Mouse (Mus musculus) heart, postnatal 0 days (tissue): ENCODE data around the gene Wnt7a.

Experiments used
- CTCF ChIP-seq: IDR thresholded peaks from 2 replicates; pipeline ENCODE4 v1.5.1; 2016; ENCODE audit warnings: antibody characterized with exemption, control low read depth, low read depth
- EP300 ChIP-seq: IDR thresholded peaks from 2 replicates; pipeline ENCODE4 v1.6.1; 2016; ENCODE audit warnings: antibody characterized with exemption, low read depth

- no peak for TF ChIP-seq CTCF
- no peak for TF ChIP-seq EP300
Measured at GRCm38 (mm10) chr6:91392475-91393174, 18.5 kb downstream of the Wnt7a start.
